Mouse (Mus musculus) heart, adult 10 weeks (tissue): ENCODE results near the gene Ezr. TPM values are rescaled to one million over a fixed set of nuclear protein-coding genes. Genes with fewer than 3 reads are reported as not detected.

Experiments
- polyA plus RNA-seq: library from polyadenylated mRNA; stranded (reverse); fragments of 350-450 nt; fragmentation: Illumina TruSeq; extraction: RNeasy Lipid Tissue Mini Kit (QIAGEN cat#74804); gene quantifications from one replicate; pipeline ENCODE4 v1.2.3, GENCODE M21; 2014; ENCODE audit warnings: low read depth, low replicate concordance

Gene Ezr
- polyA plus RNA-seq, result 48.2 TPM

GRCm38 (mm10) chr17:6782611-6783005 is at the start of gene Ezr:
TSS of gene Ezr (minus strand) at chr17:6782784.

Other genes with a start within 250 kb of the Ezr start
- gene Dynlt1c, start 181.1 kb downstream of the Ezr start, polyA plus RNA-seq, result 10.7 TPM
- gene Dynlt1f, start 126.9 kb downstream of the Ezr start, polyA plus RNA-seq, result 24.2 TPM
- gene Sytl3, start 123.7 kb downstream of the Ezr start, polyA plus RNA-seq, result 0.26 TPM
- gene Rsph3b, start 165.9 kb upstream of the Ezr start, polyA plus RNA-seq, result 93.9 TPM
- 16.4 TPM for gene Tagap1, start 178.4 kb upstream of the Ezr start, polyA plus RNA-seq
- 301 TPM for gene Rnaset2b, start 187.8 kb upstream of the Ezr start, polyA plus RNA-seq
- not detected for gene Gm49721, start 196.1 kb upstream of the Ezr start, polyA plus RNA-seq
- not detected for gene Gm1604a, start 242.8 kb upstream of the Ezr start, polyA plus RNA-seq